Mouse (Mus musculus) small intestine, adult 2 months (tissue): ENCODE data around the gene Zc3h4.

ENCODE experiments used
- CTCF ChIP-seq: fragments of 200-500 bp; IDR thresholded peaks from 2 replicates; pipeline ENCODE4 v1.5.1; 2012; ENCODE audit warnings: low read depth, mild to moderate bottlenecking, control low read depth, inconsistent platforms, low read length, moderate library complexity, mixed read lengths; ENCODE audit not compliant: insufficient replicate concordance, insufficient read length; ENCODE audit errors: extremely low read depth
- POLR2A ChIP-seq: fragments of 200-500 bp; IDR thresholded peaks from 2 replicates; pipeline ENCODE4 v1.6.1; 2012; ENCODE audit warnings: low read depth, mild to moderate bottlenecking, control low read depth, inconsistent platforms, low read length, moderate library complexity

DNA sequence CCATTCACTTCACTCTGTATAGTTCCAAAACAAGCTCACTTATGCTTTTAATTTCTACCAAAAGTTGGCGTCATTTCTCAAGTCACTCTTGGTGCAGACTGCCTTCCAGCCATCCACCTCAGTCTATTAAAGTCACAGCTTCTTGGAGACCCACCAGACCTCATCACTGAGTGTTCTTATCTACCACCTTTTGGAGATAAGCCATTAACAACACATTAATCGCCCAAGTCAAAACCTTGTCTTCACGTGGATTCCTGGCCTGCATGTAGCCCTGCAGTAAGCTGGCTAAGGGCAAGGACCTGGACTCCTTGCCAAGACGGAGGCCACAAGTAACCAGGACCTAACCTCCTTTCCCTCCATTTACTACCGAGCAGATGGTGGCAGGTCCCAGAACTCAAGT lies 25.7 kb upstream of the Zc3h4 start:
- TF ChIP-seq CTCF (no peak), POLR2A (no peak)
